Mouse (Mus musculus) left cerebral cortex, adult 9 months (tissue): Measurements from ENCODE around the gene Foxf1.

ENCODE experiments used
- DNase-seq, 2 experiments: peaks; one replicate each; pipeline ENCODE4 v3.0.0; 2022; ENCODE audit warnings: low spot score in 2 of 2

Foxf1 gene

GRCm38 (mm10) chr8:121082218-121083092 is 1.7 kb upstream of the Foxf1 start:
- DNase-seq = no peak

- no peak for DNase-seq
These were observed 872 bp upstream of the Foxf1 start for GRCm38 (mm10) chr8:121083093-121083935.

- no peak for DNase-seq
These were observed 313 bp upstream of the Foxf1 start for GRCm38 (mm10) chr8:121083936-121084209.

GRCm38 (mm10) chr8:121085011-121085410 is 825 bp downstream of the Foxf1 start:
- no peak for DNase-seq

GRCm38 (mm10) chr8:121085561-121085960 is 1.4 kb downstream of the Foxf1 start:
- DNase-seq = no peak

- no peak for DNase-seq
These were observed 2.1 kb downstream of the Foxf1 start for GRCm38 (mm10) chr8:121086004-121086900.

GRCm38 (mm10) chr8:121088281-121088680 is 4.1 kb downstream of the Foxf1 start:
- no peak for DNase-seq

- DNase-seq = no peak
These were observed 4.9 kb downstream of the Foxf1 start for GRCm38 (mm10) chr8:121088871-121089630.

GRCm38 (mm10) chr8:121089631-121090380 is 5.6 kb downstream of the Foxf1 start:
- no peak for DNase-seq

GRCm38 (mm10) chr8:121090716-121091115 is 6.5 kb downstream of the Foxf1 start:
- no peak for DNase-seq

GRCm38 (mm10) chr8:121092141-121092540 is 8.0 kb downstream of the Foxf1 start:
- no peak for DNase-seq

GRCm38 (mm10) chr8:121092627-121093026 is 8.4 kb downstream of the Foxf1 start:
- DNase-seq = peak in 1 of 2 experiments; percentile 87

- DNase-seq = no peak
These were observed 9.3 kb downstream of the Foxf1 start for GRCm38 (mm10) chr8:121093496-121093895.

GRCm38 (mm10) chr8:121104049-121104818 is 20.0 kb downstream of the Foxf1 start:
- DNase-seq = peak in 1 of 2 experiments; percentile 68

- DNase-seq = peak; percentile 95 to 98
These were observed 23.8 kb downstream of the Foxf1 start, which contains the start of gene Mthfsd for GRCm38 (mm10) chr8:121107668-121108656. TSS of gene Mthfsd (minus strand) at chr8:121108392.

- DNase-seq = no peak
These were observed 24.5 kb downstream of the Foxf1 start for GRCm38 (mm10) chr8:121108657-121109056.

- no peak for DNase-seq
These were observed 27.1 kb downstream of the Foxf1 start for GRCm38 (mm10) chr8:121111145-121111907.
